Mouse (Mus musculus) megakaryocyte, adult 5-6 weeks (primary cell): ENCODE measurements around the gene Gm14412. TPM values are rescaled to one million over a fixed set of nuclear protein-coding genes. Genes with fewer than 3 reads are reported as not detected.
"Not testable (repeated sequence)": the region's sequence is repeated elsewhere in the genome, so short reads cannot be mapped to it uniquely, and the experiment has no call there.

ENCODE experiments used
- ATAC-seq: 2 replicates; pipeline ENCODE4 v1.8.0; 2016; ENCODE audit warnings: mild to moderate bottlenecking, inconsistent platforms; ENCODE audit not compliant: poor library complexity, severe bottlenecking
- total RNA-seq, 2 experiments: library from RNA; stranded (forward) in 1 of 2; stranded (reverse) in 1 of 2; fragments of 153-499, 151-499 nt in 1 of 2; fragments of 221-1000, 200-1000 nt in 1 of 2; gene quantifications; 2 replicates each; pipeline versions ENCODE4 v1.2.3 to v1.2.4; 2015 to 2017

Gm14412 gene
- not detected in 2 replicates for total RNA-seq (2015)
- 0.08 TPM in 1 of 2 replicates, not detected in the other for total RNA-seq (2017)

DNA sequence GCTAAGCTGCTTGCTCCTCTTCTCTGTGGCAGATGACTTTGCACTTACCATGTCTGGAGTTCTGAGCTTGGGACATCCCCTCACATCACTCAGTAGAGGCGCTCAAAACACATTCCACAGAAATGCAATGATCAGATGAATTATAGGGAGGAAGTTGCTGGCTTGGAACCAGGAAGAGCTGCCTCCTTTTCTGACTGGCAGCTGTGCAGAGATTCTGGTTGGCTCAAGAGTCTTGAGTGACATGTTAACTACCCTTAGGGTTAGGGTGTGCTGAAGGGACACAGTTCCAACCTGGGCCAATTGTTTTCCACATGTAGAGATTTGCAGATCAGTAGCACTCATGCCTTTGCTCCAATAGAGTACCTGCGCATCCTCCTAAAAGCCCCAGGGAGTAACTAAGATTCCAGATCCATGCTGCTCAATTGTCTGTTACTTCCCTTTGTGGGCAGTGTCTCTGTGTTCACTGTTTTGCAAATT lies at the start of gene Gm14412:
Gene Gm14412, minus strand, starts transcription at position 51 of the 477 bp plus-strand sequence.
- ATAC-seq, result not testable (repeated sequence)

DNA sequence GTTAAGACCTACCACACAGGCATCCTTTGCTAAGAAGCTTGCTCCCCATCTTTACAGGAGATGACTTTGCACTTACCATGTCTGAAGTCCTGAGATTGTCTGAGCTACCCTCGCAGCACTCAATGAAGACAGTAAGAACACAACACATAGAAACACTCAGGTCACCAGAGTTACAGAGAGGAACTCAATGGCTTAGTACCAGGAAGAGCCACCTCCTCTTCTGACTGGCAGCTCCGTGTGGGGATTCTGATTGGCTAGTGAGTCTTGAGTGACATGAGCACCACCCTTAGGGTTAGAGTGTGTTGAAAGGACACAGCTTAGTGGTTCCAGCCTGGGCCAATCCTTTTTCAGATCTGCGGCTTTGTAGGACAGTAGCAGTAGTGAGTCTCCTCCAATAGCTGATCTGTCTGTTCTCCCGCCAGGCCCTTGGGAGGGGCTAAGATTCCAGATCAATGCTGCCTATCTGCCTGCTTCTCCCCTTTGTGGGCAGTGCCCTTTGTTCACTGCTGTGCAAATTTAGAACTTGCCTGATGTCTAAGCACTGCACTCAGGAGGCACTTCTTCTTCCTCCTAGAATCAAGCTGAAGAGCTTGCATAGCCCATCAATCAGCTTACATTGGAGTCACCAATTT lies 5.7 kb upstream of the Gm14412 start:
- ATAC-seq, result not testable (repeated sequence)

DNA sequence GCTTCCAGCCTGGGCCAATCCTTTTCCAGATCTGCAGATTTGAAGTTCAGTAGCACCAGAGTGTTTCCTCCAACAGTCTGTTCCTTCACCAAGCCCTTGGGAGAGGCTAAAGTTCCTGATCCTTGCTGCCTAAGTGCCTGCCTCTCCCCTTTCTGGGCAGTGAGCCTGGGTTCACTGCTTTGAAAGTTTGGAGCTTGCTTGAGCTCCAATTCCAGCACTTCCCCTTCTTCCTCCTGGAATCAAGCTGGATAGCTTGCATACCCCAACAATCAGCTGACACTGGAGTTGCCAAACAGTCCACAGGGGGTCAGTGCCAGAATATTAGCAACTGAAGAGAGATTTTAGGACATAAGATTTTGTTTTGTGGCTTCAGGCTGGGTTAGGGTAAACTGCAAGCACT lies 2.7 kb downstream of the Gm14412 start:
- ATAC-seq, result not testable (repeated sequence)

DNA sequence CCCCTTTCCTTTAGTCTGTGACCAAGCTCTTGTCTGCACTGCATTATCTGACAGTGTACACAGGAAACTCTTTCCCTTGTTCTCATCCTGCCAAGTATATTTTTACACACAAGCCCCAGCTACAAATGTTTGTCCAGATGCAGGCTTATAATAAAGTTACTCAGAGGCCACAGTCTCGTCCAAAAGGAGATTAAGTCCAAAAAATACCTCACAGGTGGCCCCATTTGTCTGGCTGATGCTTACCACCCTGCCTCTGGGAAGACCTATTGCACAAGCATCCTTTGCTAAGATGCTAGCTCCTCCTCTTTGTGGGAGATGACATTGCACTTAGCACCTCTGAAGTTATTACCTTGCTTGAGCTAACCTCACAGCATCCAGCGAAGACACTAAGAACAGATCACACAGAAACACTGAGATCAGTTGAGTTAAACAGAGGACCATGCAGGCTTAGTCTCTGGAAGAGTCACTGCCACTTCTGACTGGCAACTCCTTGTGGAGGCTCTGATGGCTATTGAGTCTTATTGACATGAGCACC lies 3.3 kb downstream of the Gm14412 start:
- not testable (repeated sequence) for ATAC-seq

DNA sequence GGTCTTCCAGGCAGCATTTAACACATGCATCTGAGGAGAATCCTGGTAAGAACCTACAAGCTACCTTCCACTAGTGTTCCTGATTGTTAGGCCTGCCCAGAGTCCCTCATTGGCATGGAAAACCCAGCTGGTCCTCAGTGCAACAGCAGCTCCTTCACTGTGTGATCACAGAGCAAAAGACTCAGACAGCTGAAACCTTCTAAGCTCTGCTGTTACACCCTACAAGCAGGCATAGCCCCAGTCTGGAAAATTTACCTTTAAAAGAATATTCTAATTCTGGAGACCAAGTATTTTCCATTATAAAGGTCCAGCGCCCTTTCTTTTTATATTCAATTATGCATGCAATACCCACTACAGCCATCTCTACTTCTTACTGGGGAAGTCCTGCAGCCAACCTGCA lies 5.1 kb downstream of the Gm14412 start:
- no peak for ATAC-seq

DNA sequence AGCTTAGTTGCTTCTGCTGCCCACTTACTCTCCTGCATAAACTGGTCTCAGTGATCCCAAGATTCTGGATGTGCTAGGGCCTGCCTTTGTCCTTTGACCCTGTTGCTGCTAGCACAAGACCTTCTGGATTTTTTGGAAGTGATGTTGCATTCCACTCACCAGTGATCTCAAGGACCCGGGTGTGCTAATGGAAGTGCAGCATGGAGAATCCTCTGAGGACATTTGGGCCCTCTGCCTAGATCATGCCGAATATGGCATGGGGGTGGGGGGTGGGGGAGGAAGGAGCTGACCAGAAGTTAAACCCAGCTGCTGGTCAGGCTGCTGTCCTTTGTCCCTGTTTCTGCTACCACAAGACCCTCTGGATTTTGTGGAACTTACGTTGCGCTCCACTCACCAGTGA lies 14.5 kb downstream of the Gm14412 start:
- not testable (repeated sequence) for ATAC-seq

DNA sequence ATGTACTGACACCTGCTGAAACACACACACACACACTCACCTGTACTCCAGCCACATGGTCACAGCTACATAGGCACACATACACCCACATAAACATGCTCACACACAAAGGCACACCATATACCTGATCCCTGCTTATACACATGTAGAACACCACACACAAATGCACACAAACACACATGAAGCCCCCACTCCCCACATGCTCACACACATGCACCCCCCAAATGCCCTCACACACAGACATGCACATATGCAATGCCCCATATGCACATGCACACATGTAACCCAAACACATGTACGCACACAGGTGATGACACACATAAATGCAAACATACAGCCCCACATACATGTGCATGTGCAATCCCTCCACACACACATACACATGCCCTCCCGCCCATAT lies 19.1 kb downstream of the Gm14412 start:
- ATAC-seq, result not testable (repeated sequence)

DNA sequence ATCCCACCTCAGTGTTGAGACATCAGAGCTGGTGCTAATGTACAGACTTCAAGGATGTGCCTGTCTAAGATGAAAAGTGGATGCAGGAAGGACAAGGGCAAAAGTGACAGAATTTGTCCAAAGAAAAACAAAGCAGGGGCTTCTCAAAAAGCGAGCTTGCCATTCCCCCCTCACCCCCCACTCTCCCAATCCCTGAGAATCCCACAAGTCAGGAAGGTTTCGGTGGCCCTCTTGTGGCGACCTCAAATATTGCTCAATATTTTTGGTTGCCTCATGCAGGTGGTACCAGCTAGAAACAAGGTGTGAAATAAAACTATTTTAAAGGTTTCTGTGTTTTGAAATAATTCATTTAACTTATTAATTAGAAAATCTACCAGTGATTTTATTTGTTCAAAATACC lies 40.4 kb downstream of the Gm14412 start:
- ATAC-seq, result not testable (repeated sequence)

DNA sequence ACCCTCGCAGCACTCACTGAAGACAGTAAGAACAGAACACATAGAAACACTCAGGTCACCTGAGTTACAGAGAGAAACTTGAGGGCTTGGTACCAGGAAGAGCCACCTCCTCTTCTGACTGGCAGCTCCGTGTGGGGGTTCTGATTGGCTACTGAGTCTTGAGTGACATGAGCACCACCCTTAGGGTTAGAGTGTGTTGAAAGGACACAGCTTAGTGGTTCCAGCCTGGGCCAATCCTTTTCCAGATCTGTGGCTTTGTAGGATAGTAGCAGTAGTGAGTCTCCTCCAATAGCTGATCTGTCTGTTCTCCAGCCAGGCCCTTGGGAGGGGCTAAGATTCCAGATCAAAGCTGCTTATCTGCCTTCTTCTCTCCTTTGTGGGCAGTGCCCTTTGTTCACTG lies 46.4 kb downstream of the Gm14412 start:
- not testable (repeated sequence) for ATAC-seq

DNA sequence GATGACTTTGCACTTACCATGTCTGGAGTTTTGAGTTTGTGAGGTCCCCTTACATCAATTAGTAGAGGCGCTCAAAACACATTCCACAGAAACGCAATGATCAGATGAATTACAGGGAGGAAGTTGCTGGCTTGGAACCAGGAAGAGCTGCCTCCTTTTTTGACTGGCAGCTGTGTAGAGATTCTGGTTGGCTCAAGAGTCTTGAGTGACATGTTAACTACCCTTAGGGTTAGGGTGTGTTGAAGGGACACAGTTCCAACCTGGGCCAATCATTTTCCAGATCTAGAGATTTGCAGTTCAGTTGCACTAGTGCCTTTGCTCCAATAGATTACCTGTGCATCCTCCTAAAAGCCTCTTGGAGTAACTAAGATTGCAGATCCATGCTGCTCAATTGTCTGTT lies 51.9 kb downstream of the Gm14412 start:
- not testable (repeated sequence) for ATAC-seq

DNA sequence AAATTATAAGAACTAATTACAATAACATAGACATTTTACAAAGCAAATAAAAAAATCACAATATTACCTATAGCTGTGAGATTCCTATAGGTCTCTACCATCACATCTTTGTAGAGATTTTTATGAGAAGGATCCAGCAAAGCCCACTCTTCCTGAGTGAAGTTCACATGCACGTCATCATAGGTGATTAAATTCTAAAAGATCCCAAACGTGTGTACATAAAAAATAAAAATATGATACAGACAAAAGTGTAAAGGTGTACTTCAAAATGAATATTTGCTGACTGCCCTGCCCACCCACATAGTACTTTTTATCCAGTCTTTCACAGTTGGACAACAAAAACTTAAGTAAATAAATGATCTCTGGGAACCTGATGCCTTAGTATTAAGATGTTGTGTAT lies 57.2 kb downstream of the Gm14412 start, which contains the start of gene Gm14409:
Gene Gm14409, minus strand, starts transcription at position 101 of the 400 bp plus-strand sequence.
- ATAC-seq, result not testable (repeated sequence)

Other genes starting within 250 kb of the Gm14412 start
- not detected in 2 replicates for gene Gm14401, start 250.0 kb downstream of the Gm14412 start, total RNA-seq (2015)
- not detected in 2 replicates for gene Gm14401, start 250.0 kb downstream of the Gm14412 start, total RNA-seq (2017)
- gene Gm14410, start 117.9 kb downstream of the Gm14412 start, total RNA-seq (2015), result 2.2 and 17.5 TPM in 2 replicates
- gene Gm14410, start 117.9 kb downstream of the Gm14412 start, total RNA-seq (2017), result 1.6 and 13.0 TPM in 2 replicates
- gene Gm14409, start 57.3 kb downstream of the Gm14412 start, total RNA-seq (2015), result not detected in 2 replicates
- gene Gm14409, start 57.3 kb downstream of the Gm14412 start, total RNA-seq (2017), result 0.53 and 0.59 TPM in 2 replicates
- gene Gm14418, start 74.0 kb upstream of the Gm14412 start, total RNA-seq (2015), result 1.0 and 1.2 TPM in 2 replicates
- gene Gm14418, start 74.0 kb upstream of the Gm14412 start, total RNA-seq (2017), result 0.28 TPM in 1 of 2 replicates, not detected in the other
- 5.5 and 6.9 TPM in 2 replicates for gene Zfp970, start 140.4 kb upstream of the Gm14412 start, total RNA-seq (2015)
- 4.7 and 6.3 TPM in 2 replicates for gene Zfp970, start 140.4 kb upstream of the Gm14412 start, total RNA-seq (2017)
- gene Gm14403, start 173.9 kb upstream of the Gm14412 start, total RNA-seq (2015), result 0.59 TPM in 1 of 2 replicates, not detected in the other
- gene Gm14403, start 173.9 kb upstream of the Gm14412 start, total RNA-seq (2017), result 1.2 and 1.7 TPM in 2 replicates